Mouse (Mus musculus) liver, adult 2 months (tissue): Measurements from ENCODE around the gene Cdc6. TPM values are rescaled to one million over a fixed set of nuclear protein-coding genes. Genes with fewer than 3 reads are reported as not detected.

Experiments used
- DNase-seq: peaks from one replicate; pipeline ENCODE4 v3.0.0-alpha.2; 2011; ENCODE audit warnings: low read depth, low spot score; ENCODE audit errors: extremely low read depth
- H3K27ac ChIP-seq: fragments of 200-500 bp; replicated peaks from 2 replicates; pipeline ENCODE4 v1.5.1; 2012; ENCODE audit warnings: low read depth, mild to moderate bottlenecking, control low read depth, inconsistent platforms, low read length; ENCODE audit not compliant: insufficient read depth
- H3K27me3 ChIP-seq: fragments of 200-500 bp; 2 replicates; pipeline ENCODE4 v1.6.1; 2012; ENCODE audit warnings: mild to moderate bottlenecking, moderate library complexity, low read length, inconsistent platforms; ENCODE audit not compliant: control insufficient read depth, insufficient read depth
- H3K36me3 ChIP-seq: fragments of 200-500 bp; 2 replicates; pipeline ENCODE4 v1.6.1; 2012; ENCODE audit warnings: low read length, inconsistent platforms; ENCODE audit not compliant: control insufficient read depth, insufficient read depth
- H3K4me1 ChIP-seq: fragments of 200-500 bp; 2 replicates; pipeline ENCODE4 v1.6.1; 2011; ENCODE audit warnings: low read length; ENCODE audit not compliant: control insufficient read depth, insufficient read depth
- H3K4me3 ChIP-seq: fragments of 200-500 bp; 2 replicates; pipeline ENCODE4 v1.5.1; 2011; ENCODE audit warnings: low read depth, mild to moderate bottlenecking, control low read depth, low read length, moderate library complexity; ENCODE audit not compliant: insufficient read depth
- H3K79me2 ChIP-seq: fragments of 200-500 bp; 2 replicates; pipeline ENCODE4 v1.6.1; 2012; ENCODE audit warnings: inconsistent platforms, mild to moderate bottlenecking, low read length, moderate library complexity; ENCODE audit not compliant: control insufficient read depth, insufficient read depth
- H3K9ac ChIP-seq: fragments of 200-500 bp; 2 replicates; pipeline ENCODE4 v1.6.1; 2012; ENCODE audit warnings: low read depth, mild to moderate bottlenecking, control low read depth, inconsistent platforms, low read length
- CTCF ChIP-seq: fragments of 200-500 bp; IDR thresholded peaks from 2 replicates; pipeline ENCODE4 v1.5.1; 2011; ENCODE audit warnings: low read depth, low read length, control low read depth
- POLR2A ChIP-seq: fragments of 200-500 bp; IDR thresholded peaks from 2 replicates; pipeline ENCODE4 v1.6.1; 2011; ENCODE audit warnings: low read length, control low read depth; ENCODE audit not compliant: insufficient read depth; ENCODE audit errors: extremely low read depth
- WGBS: fragments of 180-500 bp; shearing (Covaris S2); methylation state at CpG from one replicate; pipeline ENCODE4 v1.1.7; 2018; 5-methylcytosine and 5-hydroxymethylcytosine counted together
- polyA plus RNA-seq: library from polyadenylated mRNA; depleted of rRNA; stranded (reverse); fragments of >200 nt; gene quantifications from 2 replicates; pipeline ENCODE4 v1.2.3, GENCODE M21; 2012
- total RNA-seq: library from RNA; depleted of rRNA; stranded (reverse); fragments of >200 nt; gene quantifications from 2 replicates; pipeline ENCODE4 v1.2.3, GENCODE M21; 2014

Gene Cdc6
- total and polyA plus RNA-seq, 2 experiments = 0.07 to 0.09 TPM

GRCm38 (mm10) chr11:98964201-98964615 is 56.6 kb downstream of the Cdc6 start:
- 7% methylated on average over 6 of the region's 6 CpGs for WGBS
- Histone ChIP-seq H3K4me3 (peak overlapping the region; percentile 61), H3K9ac (peak overlapping the region; percentile 65), H3K36me3 (peaks cover 6% of the 10 kb centered on the region; the same call in 1 of the 2 replicates), H3K79me2 (peaks cover 14% of the 10 kb centered on the region; the same call in 1 of the 2 replicates), H3K4me1 (peaks cover 43% of the 10 kb centered on the region), H3K27me3 (no peaks in the 10 kb centered on the region), H3K27ac (peak overlapping the region; percentile 90)
- TF ChIP-seq POLR2A = no peak
- TF ChIP-seq CTCF = no peak
- DNase-seq = peak; percentile 87

- Histone ChIP-seq H3K4me3 (peak overlapping the region; percentile 2), H3K27me3 (no peaks in the 10 kb centered on the region), H3K4me1 (peaks cover 46% of the 10 kb centered on the region), H3K36me3 (peaks cover 6% of the 10 kb centered on the region; the same call in 1 of the 2 replicates), H3K79me2 (peaks cover 14% of the 10 kb centered on the region; the same call in 1 of the 2 replicates), H3K9ac (peak overlapping the region; percentile 38), H3K27ac (peak overlapping the region; percentile 90)
- 13% methylated on average over 15 of the region's 15 CpGs for WGBS
- DNase-seq = peak; percentile 99
- no peak for TF ChIP-seq POLR2A
- no peak for TF ChIP-seq CTCF
These were observed 57.2 kb downstream of the Cdc6 start for GRCm38 (mm10) chr11:98964616-98965415.

GRCm38 (mm10) chr11:98965416-98966077 is 57.9 kb downstream of the Cdc6 start:
- H3K36me3 ChIP-seq = peaks cover 6% of the 10 kb centered on the region; the same call in 1 of the 2 replicates
- peaks cover 14% of the 10 kb centered on the region; the same call in 1 of the 2 replicates for H3K79me2 ChIP-seq
- no peaks in the 10 kb centered on the region for H3K27me3 ChIP-seq
- peak overlapping the region; percentile 28 for H3K27ac ChIP-seq
- no peak for DNase-seq
- WGBS = 36% methylated on average over 10 of the region's 11 CpGs
- H3K4me3 ChIP-seq = no peak overlapping the region
- H3K9ac ChIP-seq = peak overlapping the region; percentile 27; the same call in 1 of the 2 replicates
- peaks cover 52% of the 10 kb centered on the region for H3K4me1 ChIP-seq
- TF ChIP-seq CTCF = no peak
- no peak for TF ChIP-seq POLR2A

- H3K4me3 ChIP-seq = no peak overlapping the region
- peak; percentile 80 for DNase-seq
- H3K4me1 ChIP-seq = peaks cover 51% of the 10 kb centered on the region
- no peak overlapping the region for H3K27ac ChIP-seq
- peaks cover 14% of the 10 kb centered on the region; the same call in 1 of the 2 replicates for H3K79me2 ChIP-seq
- WGBS = 20% methylated on average over 9 of the region's 9 CpGs
- no peaks in the 10 kb centered on the region for H3K27me3 ChIP-seq
- TF ChIP-seq CTCF (peak; percentile 69), POLR2A (0 out of 2 replicates have a peak, but pooled peaks have one; percentile 1)
- no peak overlapping the region for H3K9ac ChIP-seq
- peaks cover 8% of the 10 kb centered on the region; the same call in 1 of the 2 replicates for H3K36me3 ChIP-seq
These were observed 59.0 kb downstream of the Cdc6 start for GRCm38 (mm10) chr11:98966499-98967141.

DNA sequence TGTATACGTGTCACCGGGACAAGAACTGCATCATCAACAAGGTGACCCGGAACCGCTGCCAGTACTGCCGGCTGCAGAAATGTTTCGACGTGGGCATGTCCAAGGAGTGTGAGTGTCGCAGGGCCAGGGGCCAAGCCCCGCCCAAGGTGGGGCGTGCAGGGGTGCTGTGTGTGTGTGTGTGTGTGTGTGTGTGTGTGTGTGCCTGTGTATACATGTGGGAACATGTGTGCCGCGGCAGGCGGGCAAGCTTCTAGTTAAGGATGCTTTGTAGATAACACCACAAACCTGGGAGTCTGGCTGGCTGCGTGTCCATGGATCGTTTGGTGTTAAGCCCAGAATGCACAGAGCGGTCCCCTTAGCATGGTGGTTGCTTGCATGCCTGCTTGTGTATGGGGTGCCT is 60.5 kb downstream of the Cdc6 start:
- WGBS = 81% methylated on average over 16 of the region's 16 CpGs
- no peaks in the 10 kb centered on the region for H3K27me3 ChIP-seq
- no peak for DNase-seq
- H3K9ac ChIP-seq = no peak overlapping the region
- TF ChIP-seq POLR2A (no peak), CTCF (no peak)
- no peak overlapping the region for H3K27ac ChIP-seq
- H3K36me3 ChIP-seq = peaks cover 11% of the 10 kb centered on the region; the same call in 1 of the 2 replicates
- H3K79me2 ChIP-seq = peaks cover 14% of the 10 kb centered on the region; the same call in 1 of the 2 replicates
- no peak overlapping the region for H3K4me3 ChIP-seq
- peaks cover 38% of the 10 kb centered on the region for H3K4me1 ChIP-seq
